Mouse (Mus musculus) erythroblast, embryonic 14.5 days (primary cell): ENCODE data around the gene Ssr3.

Source experiments
- GATA1 ChIP-seq: IDR thresholded peaks from 2 replicates; pipeline ENCODE4 v1.6.1; 2012; ENCODE audit warnings: low read length, inconsistent platforms, mixed read lengths
- TAL1 ChIP-seq: IDR thresholded peaks from 3 replicates; pipeline ENCODE4 v1.6.1; 2012; ENCODE audit warnings: low read length, inconsistent platforms, mixed read lengths

GRCm38 (mm10) chr3:65337835-65338464, 54.5 kb downstream of the Ssr3 start:
- TF ChIP-seq TAL1 (no peak), GATA1 (no peak)
